Mouse (Mus musculus): ENCODE data around the gene Cars.

Gene Cars

DNA sequence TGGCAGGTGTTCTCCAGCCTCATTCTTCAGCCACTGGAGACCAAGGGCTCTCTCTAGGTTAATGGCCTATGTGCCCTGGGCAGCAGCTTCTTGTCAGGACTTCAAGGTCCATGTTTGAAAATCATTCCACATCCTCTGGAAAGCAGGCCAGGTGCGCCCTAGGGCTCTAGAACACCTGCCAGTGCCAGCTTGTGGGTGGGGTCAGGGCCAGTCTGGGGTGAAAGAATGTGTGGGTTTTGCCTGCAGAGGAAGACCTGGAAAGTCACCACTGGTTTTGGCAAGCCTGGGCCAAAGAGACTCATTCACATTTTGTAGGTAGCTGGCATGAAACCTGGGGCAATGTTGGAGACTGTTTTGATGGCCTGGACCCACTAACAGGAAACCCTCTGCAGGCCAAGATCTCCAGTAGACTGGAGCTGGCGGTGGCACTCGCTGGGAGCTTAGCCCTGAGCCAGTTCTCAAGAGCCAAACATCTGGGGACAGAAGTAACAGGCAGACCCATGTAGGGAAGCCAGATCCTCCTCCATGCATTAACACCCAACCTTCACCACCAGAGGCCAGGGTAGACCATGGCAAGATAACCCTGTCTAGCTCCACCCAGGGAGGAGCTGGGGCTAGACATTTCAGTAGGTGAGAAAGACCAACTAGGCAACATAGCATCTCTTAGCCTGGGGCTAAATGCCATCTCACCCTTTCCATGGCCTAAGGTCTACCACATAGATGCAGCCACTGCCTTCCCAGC is 89.1 kb downstream of the Cars start:
- DNase-seq, result peak; percentile 61

DNA sequence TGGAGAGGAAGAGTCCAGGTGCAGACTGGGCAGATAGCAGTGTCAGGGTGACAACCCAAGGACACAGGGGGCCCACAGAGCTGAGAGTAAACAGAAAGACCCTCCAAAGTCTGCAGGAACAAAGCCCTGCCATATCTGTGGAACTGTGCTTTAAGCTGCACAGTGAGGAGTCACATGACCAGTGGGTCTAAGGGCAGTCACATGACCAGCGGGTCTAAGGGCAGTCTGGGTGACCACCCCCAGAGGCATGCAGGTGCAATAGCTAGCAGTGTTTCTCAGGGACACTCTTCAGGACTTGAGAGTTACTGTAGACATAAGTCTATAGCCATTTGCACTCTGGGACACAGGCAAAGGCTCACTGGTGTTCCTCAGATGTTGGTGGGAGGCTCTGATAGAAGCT is 90.3 kb downstream of the Cars start:
- peak; percentile 68 for DNase-seq

Measured in kidney, adult 9 months (tissue).